Mouse (Mus musculus) layer of hippocampus, adult 9-11 months (tissue): ENCODE data around the gene Nr4a1.

Source experiments
- DNase-seq: peaks from one replicate; pipeline ENCODE4 v3.0.0; 2022

Nr4a1 gene

GRCm38 (mm10) chr15:101316913-101317813 lies 63.1 kb downstream of the Nr4a1 start:
- no peak for DNase-seq

DNA sequence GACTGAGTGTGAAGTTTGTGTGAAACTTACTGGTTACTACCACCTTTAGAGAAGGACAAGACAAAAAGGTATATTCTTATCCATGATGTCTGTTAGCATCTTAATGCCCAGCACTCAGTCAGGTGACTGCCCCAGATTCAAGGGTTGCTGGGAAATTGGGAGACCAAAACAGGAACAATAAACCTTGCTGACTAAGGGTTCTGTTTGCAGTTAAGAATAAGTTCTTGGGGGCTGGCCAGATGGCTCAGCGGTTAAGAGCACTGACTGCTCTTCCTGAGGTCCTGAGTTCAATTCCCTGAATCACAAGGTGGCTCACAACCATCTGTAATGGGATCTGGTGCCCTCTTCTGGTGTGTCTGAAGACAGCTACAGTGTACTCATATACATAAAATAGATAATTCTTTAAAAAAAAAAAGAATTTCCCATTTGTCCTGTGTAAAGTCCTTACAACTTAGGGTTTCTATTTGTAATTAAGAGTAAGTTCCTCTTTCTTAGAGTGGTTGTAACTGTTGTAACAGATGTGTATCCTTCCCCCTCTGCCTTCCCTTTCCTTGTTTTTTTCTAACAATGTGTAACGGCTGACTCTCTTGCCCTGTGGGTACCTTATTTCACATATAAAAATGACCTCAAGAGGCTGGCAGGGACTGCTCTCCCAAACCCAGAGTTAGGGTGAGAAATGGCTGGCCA lies 63.9 kb downstream of the Nr4a1 start:
- DNase-seq = no peak

DNA sequence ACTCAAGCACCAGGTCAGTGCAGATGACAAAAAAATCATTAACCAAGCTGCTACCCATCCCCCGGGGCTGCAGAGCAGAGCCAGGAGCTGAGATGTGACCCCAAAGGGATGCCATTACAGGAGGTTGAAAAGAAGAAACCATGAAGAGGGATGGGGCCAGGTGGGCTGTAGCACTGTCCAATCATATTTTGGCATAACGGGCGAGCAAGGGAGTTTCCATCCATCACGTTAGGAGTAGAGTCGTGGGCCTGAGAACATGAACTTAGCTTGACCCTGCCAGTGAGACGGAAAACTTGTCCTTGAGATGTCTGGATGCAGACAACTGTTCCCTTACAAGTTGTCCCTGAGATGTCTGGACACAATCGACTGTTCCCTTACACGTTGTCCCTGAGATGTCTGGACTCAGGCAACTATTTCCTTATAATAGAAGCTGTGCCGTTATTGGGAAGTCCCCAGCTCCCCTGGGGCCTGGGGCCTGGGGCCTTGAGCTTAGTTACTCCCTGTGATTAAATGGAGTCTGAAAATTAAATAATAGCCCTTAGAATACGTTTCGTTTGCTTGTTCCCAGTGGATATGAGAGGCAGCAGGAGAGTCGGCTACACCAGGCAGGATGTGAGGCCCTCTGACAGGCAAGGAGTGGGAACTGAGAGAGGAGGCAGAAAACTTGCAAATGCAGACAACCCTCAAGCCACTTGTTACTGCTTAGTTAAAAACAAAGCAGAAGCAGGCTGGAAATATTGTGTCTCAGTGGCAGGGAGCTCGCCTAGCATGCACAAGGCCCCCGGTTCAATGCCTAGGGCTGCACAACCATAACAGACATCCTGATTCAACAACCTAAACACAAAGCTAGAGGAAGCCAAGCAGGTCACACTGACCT lies 65.1 kb downstream of the Nr4a1 start:
- DNase-seq = no peak

GRCm38 (mm10) chr15:101320010-101320617 lies 66.0 kb downstream of the Nr4a1 start:
- DNase-seq = no peak

- no peak for DNase-seq
These were observed 66.6 kb downstream of the Nr4a1 start for GRCm38 (mm10) chr15:101320618-101321041.

- no peak for DNase-seq
These were observed 67.1 kb downstream of the Nr4a1 start for GRCm38 (mm10) chr15:101321126-101321525.

DNA sequence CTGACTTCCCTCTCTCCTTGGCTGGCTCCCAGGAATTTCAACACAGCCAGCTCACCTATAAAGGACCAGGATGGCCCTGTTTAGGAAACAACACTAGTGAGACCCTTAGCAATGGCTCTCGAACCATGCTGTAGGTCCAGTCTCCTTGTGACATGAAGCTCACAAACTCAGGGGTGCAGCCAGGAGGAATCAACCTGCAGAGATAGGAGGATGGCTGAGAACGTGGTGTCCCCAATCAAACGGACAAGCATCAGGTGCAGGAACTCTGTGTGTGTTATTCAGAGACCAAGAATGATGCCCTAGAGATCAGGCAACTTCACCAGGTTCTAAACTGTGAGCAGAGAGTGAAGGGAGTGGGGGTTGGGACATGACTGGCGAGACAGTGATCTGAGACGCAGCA lies 68.0 kb downstream of the Nr4a1 start:
- no peak for DNase-seq

GRCm38 (mm10) chr15:101322640-101323039 lies 68.6 kb downstream of the Nr4a1 start:
- DNase-seq = no peak

DNA sequence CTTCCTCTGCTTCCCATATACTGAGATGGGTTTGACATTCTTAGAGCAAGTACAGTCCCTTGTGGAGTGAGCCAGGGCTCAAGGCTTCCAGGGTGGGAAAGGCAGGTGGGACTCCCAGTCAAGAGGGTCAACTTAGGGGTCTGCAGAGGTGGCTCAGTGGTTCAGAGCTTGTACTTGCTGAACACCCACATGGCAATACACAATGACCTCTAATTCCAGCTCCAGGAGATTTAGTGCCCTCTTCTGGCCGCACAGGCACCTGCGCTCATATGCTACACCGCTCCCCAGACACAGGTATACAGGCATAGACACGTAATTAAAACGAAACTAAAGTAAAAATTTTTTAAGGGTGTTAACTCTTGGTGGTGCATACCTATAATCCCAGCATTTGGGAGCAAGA lies 69.4 kb downstream of the Nr4a1 start:
- no peak for DNase-seq
